Mouse (Mus musculus) liver, embryonic 16.5 days (tissue): Measurements from ENCODE around the gene Osbpl11. TPM values are rescaled to one million over a fixed set of nuclear protein-coding genes. Genes with fewer than 3 reads are reported as not detected.

Source experiments
- ATAC-seq: fragments of 200-750 bp; cut with Nextera tagmentation; 2 replicates; pipeline ENCODE4 v1.8.0; 2017; ENCODE audit warnings: low read depth, mild to moderate bottlenecking, moderate number of reproducible peaks, moderate library complexity
- H3K27ac ChIP-seq: fragments of 300-500 bp; sonication (generic); 2 replicates; pipeline ENCODE4 v1.5.1; 2014; ENCODE audit warnings: mild to moderate bottlenecking, low read length
- H3K27me3 ChIP-seq: fragments of 300-500 bp; sonication (generic); 2 replicates; pipeline ENCODE4 v1.6.1; 2014; ENCODE audit warnings: low read depth, low read length, mixed read lengths; ENCODE audit not compliant: control insufficient read depth, insufficient read depth
- H3K36me3 ChIP-seq: fragments of 300-500 bp; sonication (generic); 2 replicates; pipeline ENCODE4 v1.6.1; 2014; ENCODE audit warnings: mild to moderate bottlenecking; ENCODE audit not compliant: control insufficient read depth, insufficient read depth
- H3K4me1 ChIP-seq: fragments of 300-500 bp; sonication (generic); 2 replicates; pipeline ENCODE4 v1.6.1; 2014; ENCODE audit warnings: low read depth, low read length, mixed read lengths; ENCODE audit not compliant: control insufficient read depth
- H3K4me2 ChIP-seq: fragments of 300-500 bp; sonication (generic); 2 replicates; pipeline ENCODE4 v1.6.1; 2014; ENCODE audit warnings: low read depth, low read length, mixed read lengths
- H3K4me3 ChIP-seq: fragments of 300-500 bp; sonication (generic); 2 replicates; pipeline ENCODE4 v1.5.1; 2014; ENCODE audit warnings: low read depth, mild to moderate bottlenecking, low read length
- H3K9ac ChIP-seq: fragments of 300-500 bp; sonication (generic); 2 replicates; pipeline ENCODE4 v1.6.1; 2014; ENCODE audit warnings: low read depth, low read length
- H3K9me3 ChIP-seq: fragments of 300-500 bp; sonication (generic); replicated peaks from 2 replicates; pipeline ENCODE4 v1.6.1; 2016; ENCODE audit warnings: low read length; ENCODE audit not compliant: control insufficient read depth
- WGBS: fragments of 180-500 bp; shearing (Covaris S2); extraction: QIAGEN DNeasy Blood & Tissue Kit; methylation state at CpG from one replicate; pipeline ENCODE4 v1.1.7; 2014; ENCODE audit not compliant: insufficient replicate concordance; 5-methylcytosine and 5-hydroxymethylcytosine counted together
- polyA plus RNA-seq: library from polyadenylated mRNA; unstranded; fragments of >200 nt; fragmentation: Nextera tagmentation; extraction: Ambion mirVana; gene quantifications from 2 replicates; pipeline ENCODE4 v1.2.1, GENCODE M21; 2015

The Osbpl11 gene
- polyA plus RNA-seq, 1 experiment from 2014 or later = 4.4 TPM

GRCm38 (mm10) chr16:33180793-33181192 is 4.1 kb upstream of the Osbpl11 start:
- ATAC-seq = no peak
- Histone ChIP-seq H3K9ac (no peak overlapping the region), H3K27ac (no peak overlapping the region), H3K4me2 (no peak overlapping the region), H3K4me1 (peaks cover 2% of the 10 kb centered on the region), H3K9me3 (no peaks in the 10 kb centered on the region), H3K4me3 (no peak overlapping the region), H3K27me3 (no peaks in the 10 kb centered on the region), H3K36me3 (no peaks in the 10 kb centered on the region)
- 49% methylated on average over 3 of the region's 3 CpGs for WGBS

GRCm38 (mm10) chr16:33185261-33186046 is 583 bp downstream of the Osbpl11 start:
- H3K9me3 ChIP-seq = no peaks in the 10 kb centered on the region
- peak overlapping the region; percentile 83 for H3K27ac ChIP-seq
- under 1% methylated on average over 59 of the region's 59 CpGs for WGBS
- H3K4me3 ChIP-seq = peak overlapping the region; percentile 93
- H3K4me1 ChIP-seq = peaks cover 16% of the 10 kb centered on the region
- H3K36me3 ChIP-seq = no peaks in the 10 kb centered on the region
- peak overlapping the region; percentile 97 for H3K9ac ChIP-seq
- H3K27me3 ChIP-seq = no peaks in the 10 kb centered on the region
- H3K4me2 ChIP-seq = peak overlapping the region; percentile 97
- peak; percentile 68 for ATAC-seq

- H3K27ac ChIP-seq = peak overlapping the region; percentile 83
- WGBS = 8% methylated on average over 4 of the region's 4 CpGs
- H3K36me3 ChIP-seq = no peaks in the 10 kb centered on the region
- H3K9ac ChIP-seq = peak overlapping the region; percentile 97
- no peak for ATAC-seq
- H3K9me3 ChIP-seq = no peaks in the 10 kb centered on the region
- peak overlapping the region; percentile 97 for H3K4me2 ChIP-seq
- H3K4me3 ChIP-seq = peak overlapping the region; percentile 93
- H3K27me3 ChIP-seq = no peaks in the 10 kb centered on the region
- peaks cover 16% of the 10 kb centered on the region for H3K4me1 ChIP-seq
Measured at GRCm38 (mm10) chr16:33186134-33186533, 1.3 kb downstream of the Osbpl11 start.

- Histone ChIP-seq H3K9ac (no peak overlapping the region), H3K36me3 (no peaks in the 10 kb centered on the region; the same call in 1 of the 2 replicates), H3K9me3 (no peaks in the 10 kb centered on the region), H3K4me1 (peaks cover 19% of the 10 kb centered on the region), H3K27ac (no peak overlapping the region), H3K4me2 (no peak overlapping the region), H3K27me3 (no peaks in the 10 kb centered on the region), H3K4me3 (no peak overlapping the region)
- WGBS = 47% methylated on average over 3 of the region's 3 CpGs
- no peak for ATAC-seq
Measured at GRCm38 (mm10) chr16:33188076-33188475, 3.2 kb downstream of the Osbpl11 start.

GRCm38 (mm10) chr16:33191671-33192091 is 6.8 kb downstream of the Osbpl11 start:
- Histone ChIP-seq H3K4me2 (no peak overlapping the region), H3K4me1 (peaks cover 10% of the 10 kb centered on the region), H3K27me3 (no peaks in the 10 kb centered on the region), H3K9me3 (no peaks in the 10 kb centered on the region), H3K9ac (no peak overlapping the region), H3K27ac (no peak overlapping the region; the same call in 1 of the 2 replicates), H3K36me3 (no peaks in the 10 kb centered on the region; the same call in 1 of the 2 replicates), H3K4me3 (no peak overlapping the region)
- no peak for ATAC-seq
- WGBS = 67% methylated on average over 2 of the region's 2 CpGs

GRCm38 (mm10) chr16:33192280-33192679 is 7.4 kb downstream of the Osbpl11 start:
- peaks cover 5% of the 10 kb centered on the region for H3K4me1 ChIP-seq
- H3K27me3 ChIP-seq = no peaks in the 10 kb centered on the region
- WGBS = 78% methylated on average over 2 of the region's 2 CpGs
- no peak overlapping the region for H3K9ac ChIP-seq
- no peak overlapping the region for H3K4me2 ChIP-seq
- H3K36me3 ChIP-seq = no peaks in the 10 kb centered on the region; the same call in 1 of the 2 replicates
- H3K27ac ChIP-seq = no peak overlapping the region
- no peak overlapping the region for H3K4me3 ChIP-seq
- no peak for ATAC-seq
- no peaks in the 10 kb centered on the region for H3K9me3 ChIP-seq

- Histone ChIP-seq H3K9ac (no peak overlapping the region), H3K4me1 (0 out of 2 replicates have a peak, but pooled peaks cover 3% of the 10 kb centered on the region), H3K27me3 (no peaks in the 10 kb centered on the region), H3K4me3 (no peak overlapping the region), H3K36me3 (no peaks in the 10 kb centered on the region; the same call in 1 of the 2 replicates), H3K4me2 (no peak overlapping the region), H3K9me3 (no peaks in the 10 kb centered on the region), H3K27ac (no peak overlapping the region)
- ATAC-seq = no peak
- 40% methylated on average over 2 of the region's 2 CpGs for WGBS
Measured at GRCm38 (mm10) chr16:33193649-33194048, 8.8 kb downstream of the Osbpl11 start.

- no peaks in the 10 kb centered on the region; the same call in 1 of the 2 replicates for H3K36me3 ChIP-seq
- no peaks in the 10 kb centered on the region for H3K9me3 ChIP-seq
- H3K27ac ChIP-seq = no peak overlapping the region
- ATAC-seq = no peak
- 0 out of 2 replicates have a peak, but pooled peaks cover 3% of the 10 kb centered on the region for H3K4me1 ChIP-seq
- no peak overlapping the region for H3K4me3 ChIP-seq
- WGBS = 48% methylated on average over 4 of the region's 5 CpGs
- H3K9ac ChIP-seq = no peak overlapping the region
- no peak overlapping the region for H3K4me2 ChIP-seq
- H3K27me3 ChIP-seq = no peaks in the 10 kb centered on the region
Measured at GRCm38 (mm10) chr16:33195686-33196313, 10.9 kb downstream of the Osbpl11 start.

GRCm38 (mm10) chr16:33196578-33196977 is 11.7 kb downstream of the Osbpl11 start:
- H3K4me1 ChIP-seq = 0 out of 2 replicates have a peak, but pooled peaks cover 3% of the 10 kb centered on the region
- H3K27me3 ChIP-seq = no peaks in the 10 kb centered on the region
- WGBS = 74% methylated on average over 6 of the region's 6 CpGs
- no peak overlapping the region for H3K27ac ChIP-seq
- no peaks in the 10 kb centered on the region for H3K9me3 ChIP-seq
- H3K4me3 ChIP-seq = no peak overlapping the region
- ATAC-seq = no peak
- H3K9ac ChIP-seq = no peak overlapping the region
- H3K4me2 ChIP-seq = no peak overlapping the region
- H3K36me3 ChIP-seq = no peaks in the 10 kb centered on the region; the same call in 1 of the 2 replicates
